Comparison of ENCODE assay signal across 38 mouse cellular contexts in the genomic region with DNA sequence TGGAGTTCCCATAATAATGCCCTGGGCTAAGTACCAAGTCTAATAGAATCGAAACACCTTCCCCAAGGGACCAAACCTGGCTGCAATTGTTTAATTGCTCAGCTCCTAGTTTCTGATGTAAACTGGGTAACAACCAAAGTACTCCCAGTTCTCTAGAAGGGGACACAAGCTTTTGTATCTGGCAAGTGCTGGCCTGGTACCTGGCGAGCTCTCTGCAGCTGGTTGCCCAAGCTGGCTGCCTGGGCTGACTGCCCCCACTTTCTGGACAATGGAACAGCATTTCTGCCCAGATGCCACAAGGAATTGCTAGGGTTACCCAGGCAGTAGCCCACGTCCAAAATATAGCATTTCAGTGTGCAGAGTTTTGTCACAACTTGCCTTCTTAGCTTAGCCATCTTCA. TPM values are rescaled to one million over a fixed set of nuclear protein-coding genes. Genes with fewer than 3 reads are reported as not detected.
"Had no signal": no experiment of that assay in that cellular context is flagged by ENCODE, and none has a peak within 500 bp of the region (broad histone marks: within the 10 kb centered on the region; RNA-seq: fewer than 3 reads in every experiment).

No protein-coding gene starts in this region.

- H3K9ac ChIP-seq: limb, embryonic 12.5 days; limb, embryonic 13.5 days; limb, embryonic 15.5 days; liver, embryonic 12.5 days; liver, embryonic 13.5 days; liver, embryonic 14.5 days; liver, embryonic 15.5 days; liver, postnatal 0 days; lung, embryonic 14.5 days; lung, embryonic 15.5 days; midbrain, embryonic 12.5 days; midbrain, embryonic 13.5 days; midbrain, embryonic 15.5 days; neural tube, embryonic 12.5 days had no signal

- H3K27me3 ChIP-seq: limb, embryonic 12.5 days; limb, embryonic 13.5 days; limb, embryonic 15.5 days; liver, embryonic 13.5 days; liver, embryonic 15.5 days; lung, embryonic 15.5 days; midbrain, embryonic 12.5 days; midbrain, embryonic 13.5 days; midbrain, embryonic 15.5 days; neural tube, embryonic 12.5 days had no signal

- H3K4me1 ChIP-seq: limb, embryonic 10.5 days; limb, embryonic 12.5 days; limb, embryonic 13.5 days; limb, embryonic 15.5 days; liver, embryonic 12.5 days; liver, embryonic 15.5 days had no signal

- H3K27ac ChIP-seq: limb, embryonic 10.5 days; limb, embryonic 12.5 days; limb, embryonic 13.5 days; limb, embryonic 15.5 days; liver, embryonic 12.5 days; liver, embryonic 13.5 days; liver, embryonic 14.5 days; liver, embryonic 15.5 days; lung, embryonic 15.5 days; macrophage; midbrain, embryonic 10.5 days; midbrain, embryonic 12.5 days; midbrain, embryonic 13.5 days; midbrain, embryonic 15.5 days; neural tube, embryonic 12.5 days had no signal

- H3K36me3 ChIP-seq: limb, embryonic 10.5 days; limb, embryonic 12.5 days; limb, embryonic 13.5 days; limb, embryonic 15.5 days; liver, embryonic 12.5 days; liver, embryonic 13.5 days; liver, embryonic 15.5 days; lung, embryonic 15.5 days; midbrain, embryonic 10.5 days; midbrain, embryonic 12.5 days; midbrain, embryonic 13.5 days; midbrain, embryonic 15.5 days; neural tube, embryonic 12.5 days had no signal

- ATAC-seq: liver, embryonic 12.5 days; liver, postnatal 0 days; lung, postnatal 0 days; midbrain, embryonic 13.5 days; midbrain, embryonic 15.5 days; midbrain, embryonic 16.5 days had no signal

- H3K9me3 ChIP-seq: limb, embryonic 10.5 days; limb, embryonic 12.5 days; limb, embryonic 13.5 days; limb, embryonic 15.5 days; liver, embryonic 12.5 days; liver, embryonic 13.5 days; liver, embryonic 15.5 days; lung, embryonic 15.5 days; megakaryocyte, embryonic 14.5 days; midbrain, embryonic 10.5 days; midbrain, embryonic 12.5 days; midbrain, embryonic 13.5 days; midbrain, embryonic 15.5 days; neural tube, embryonic 12.5 days had no signal

- DNase-seq: left cerebral cortex, postnatal 4 days; liver; liver, embryonic 13.5 days; liver, postnatal 0 days; lung, adult 18-20 months; lung, adult 2 months; lung, embryonic 14.5 days; lung, postnatal 10 days; lung, postnatal 14 days; lung, postnatal 36 days; lung, postnatal 4 days; midbrain, embryonic 14.5 days had no signal

- H3K4me2 ChIP-seq: limb, embryonic 12.5 days; limb, embryonic 13.5 days; limb, embryonic 15.5 days; liver, embryonic 11.5 days; liver, embryonic 12.5 days; liver, embryonic 13.5 days; liver, embryonic 15.5 days; lung, embryonic 14.5 days; lung, embryonic 15.5 days; midbrain, embryonic 11.5 days; midbrain, embryonic 12.5 days; midbrain, embryonic 13.5 days; midbrain, embryonic 15.5 days; neural tube, embryonic 12.5 days had no signal

- H3K4me3 ChIP-seq: limb, embryonic 10.5 days; limb, embryonic 12.5 days; limb, embryonic 13.5 days; limb, embryonic 15.5 days; liver, embryonic 12.5 days; liver, embryonic 13.5 days; liver, embryonic 15.5 days; lung, embryonic 15.5 days; megakaryocyte, embryonic 14.5 days; midbrain, embryonic 10.5 days; midbrain, embryonic 12.5 days; midbrain, embryonic 13.5 days; midbrain, embryonic 15.5 days; myocyte; neural tube, embryonic 12.5 days had no signal

RNA-seq across cellular contexts. Expression of a gene that starts 12.0 kb away (rescaled TPM):
- total RNA-seq: liver, adult 2 months; megakaryocyte progenitor cell, adult 5-6 weeks; megakaryocyte, adult 5-6 weeks; megakaryocyte-erythroid progenitor cell, adult 5-6 weeks; monocyte, adult 5-6 weeks had no signal
- polyA plus RNA-seq: limb, embryonic 10.5 days; limb, embryonic 11.5 days; liver, adult 2 months; liver, embryonic 12.5 days; macrophage had no signal
